Mouse (Mus musculus): ENCODE results near the gene Mafb. TPM values are rescaled to one million over a fixed set of nuclear protein-coding genes. Genes with fewer than 3 reads are reported as not detected.

The Mafb gene
- polyA plus RNA-seq, 1 experiment from 2014 or later, result 5.4 TPM

- Histone ChIP-seq H3K9me3 (ENCODE audit: control insufficient read depth, low read length) (no peaks in the 10 kb centered on the region), H3K4me2 (ENCODE audit: low read depth, severe bottlenecking) (peak overlapping the region; percentile 97), H3K36me3 (ENCODE audit: control insufficient read depth, insufficient read depth, low read length) (no peaks in the 10 kb centered on the region), H3K27ac (replicated peaks; ENCODE audit: low read depth, low read length) (0 out of 2 replicates have a peak overlapping the region, but pooled peaks have one; percentile 14), H3K4me1 (ENCODE audit: control insufficient read depth, insufficient read depth, low read length) (peaks cover 14% of the 10 kb centered on the region), H3K27me3 (ENCODE audit: control insufficient read depth, insufficient read depth, low read length) (peaks cover 70% of the 10 kb centered on the region), H3K9ac (ENCODE audit: low read length) (peak overlapping the region; percentile 72), H3K4me3 (ENCODE audit: low read depth, low read length) (peak overlapping the region; percentile 43)
- DNase-seq (ENCODE audit: low spot score) (peak; percentile 71), ATAC-seq (ENCODE audit: insufficient number of reproducible peaks, low FRiP score, low TSS enrichment, low read depth) (peak; percentile 15)
- WGBS, result 1% methylated on average over 94 of the region's 95 CpGs
Measured at GRCm38 (mm10) chr2:160366111-160366979, 520 bp downstream of the Mafb start.

GRCm38 (mm10) chr2:160365107-160365911 is 1.6 kb downstream of the Mafb start:
- Histone ChIP-seq H3K36me3 (ENCODE audit: control insufficient read depth, insufficient read depth, low read length) (no peaks in the 10 kb centered on the region), H3K4me1 (ENCODE audit: control insufficient read depth, insufficient read depth, low read length) (peaks cover 14% of the 10 kb centered on the region), H3K9me3 (ENCODE audit: control insufficient read depth, low read length) (no peaks in the 10 kb centered on the region), H3K4me2 (ENCODE audit: low read depth, severe bottlenecking) (peak overlapping the region; percentile 97), H3K27me3 (ENCODE audit: control insufficient read depth, insufficient read depth, low read length) (peaks cover 69% of the 10 kb centered on the region), H3K27ac (replicated peaks; ENCODE audit: low read depth, low read length) (no peak overlapping the region), H3K9ac (ENCODE audit: low read length) (peak overlapping the region; percentile 49), H3K4me3 (ENCODE audit: low read depth, low read length) (peak overlapping the region; percentile 43)
- ATAC-seq (ENCODE audit: insufficient number of reproducible peaks, low FRiP score, low TSS enrichment, low read depth) (no peak), DNase-seq (ENCODE audit: low spot score) (peak; percentile 72)
- WGBS, result under 1% methylated on average over 50 of the region's 50 CpGs

- H3K9me3 ChIP-seq (ENCODE audit: control insufficient read depth, low read length), result no peaks in the 10 kb centered on the region
- no peak overlapping the region for H3K27ac ChIP-seq (replicated peaks; ENCODE audit: low read depth, low read length)
- peak overlapping the region; percentile 97 for H3K4me2 ChIP-seq (ENCODE audit: low read depth, severe bottlenecking)
- no peaks in the 10 kb centered on the region for H3K36me3 ChIP-seq (ENCODE audit: control insufficient read depth, insufficient read depth, low read length)
- H3K4me3 ChIP-seq (ENCODE audit: low read depth, low read length), result peak overlapping the region; percentile 43
- peaks cover 14% of the 10 kb centered on the region for H3K4me1 ChIP-seq (ENCODE audit: control insufficient read depth, insufficient read depth, low read length)
- no peak for ATAC-seq (ENCODE audit: insufficient number of reproducible peaks, low FRiP score, low TSS enrichment, low read depth)
- DNase-seq (ENCODE audit: low spot score), result peak; percentile 52
- WGBS, result under 1% methylated on average over 12 of the region's 12 CpGs
- H3K27me3 ChIP-seq (ENCODE audit: control insufficient read depth, insufficient read depth, low read length), result peaks cover 69% of the 10 kb centered on the region
- H3K9ac ChIP-seq (ENCODE audit: low read length), result no peak overlapping the region
Measured at GRCm38 (mm10) chr2:160364666-160365065, 2.2 kb downstream of the Mafb start.

GRCm38 (mm10) chr2:160364128-160364650 is 2.7 kb downstream of the Mafb start:
- H3K9me3 ChIP-seq (ENCODE audit: control insufficient read depth, low read length), result no peaks in the 10 kb centered on the region
- DNase-seq (ENCODE audit: low spot score), result peak; percentile 59
- H3K9ac ChIP-seq (ENCODE audit: low read length), result no peak overlapping the region
- peaks cover 69% of the 10 kb centered on the region for H3K27me3 ChIP-seq (ENCODE audit: control insufficient read depth, insufficient read depth, low read length)
- H3K27ac ChIP-seq (replicated peaks; ENCODE audit: low read depth, low read length), result no peak overlapping the region
- peak overlapping the region; percentile 97 for H3K4me2 ChIP-seq (ENCODE audit: low read depth, severe bottlenecking)
- ATAC-seq (ENCODE audit: insufficient number of reproducible peaks, low FRiP score, low TSS enrichment, low read depth), result no peak
- H3K36me3 ChIP-seq (ENCODE audit: control insufficient read depth, insufficient read depth, low read length), result no peaks in the 10 kb centered on the region
- peaks cover 13% of the 10 kb centered on the region for H3K4me1 ChIP-seq (ENCODE audit: control insufficient read depth, insufficient read depth, low read length)
- under 1% methylated on average over 9 of the region's 9 CpGs for WGBS
- peak overlapping the region; percentile 43 for H3K4me3 ChIP-seq (ENCODE audit: low read depth, low read length)

GRCm38 (mm10) chr2:160363201-160363600 is 3.7 kb downstream of the Mafb start:
- no peak overlapping the region for H3K4me2 ChIP-seq (ENCODE audit: low read depth, severe bottlenecking)
- H3K9me3 ChIP-seq (ENCODE audit: control insufficient read depth, low read length), result no peaks in the 10 kb centered on the region
- 9% methylated on average over 4 of the region's 4 CpGs for WGBS
- H3K27ac ChIP-seq (replicated peaks; ENCODE audit: low read depth, low read length), result no peak overlapping the region
- no peak overlapping the region for H3K9ac ChIP-seq (ENCODE audit: low read length)
- ATAC-seq (ENCODE audit: insufficient number of reproducible peaks, low FRiP score, low TSS enrichment, low read depth) (no peak), DNase-seq (ENCODE audit: low spot score) (peak; percentile 46)
- peaks cover 69% of the 10 kb centered on the region for H3K27me3 ChIP-seq (ENCODE audit: control insufficient read depth, insufficient read depth, low read length)
- H3K36me3 ChIP-seq (ENCODE audit: control insufficient read depth, insufficient read depth, low read length), result no peaks in the 10 kb centered on the region
- no peak overlapping the region for H3K4me3 ChIP-seq (ENCODE audit: low read depth, low read length)
- H3K4me1 ChIP-seq (ENCODE audit: control insufficient read depth, insufficient read depth, low read length), result peaks cover 11% of the 10 kb centered on the region

GRCm38 (mm10) chr2:160361442-160362121 is 5.3 kb downstream of the Mafb start:
- WGBS, result 3% methylated on average over 16 of the region's 16 CpGs
- Histone ChIP-seq H3K9me3 (ENCODE audit: control insufficient read depth, low read length) (no peaks in the 10 kb centered on the region), H3K27ac (replicated peaks; ENCODE audit: low read depth, low read length) (no peak overlapping the region), H3K4me2 (ENCODE audit: low read depth, severe bottlenecking) (no peak overlapping the region), H3K27me3 (ENCODE audit: control insufficient read depth, insufficient read depth, low read length) (peaks cover 68% of the 10 kb centered on the region), H3K36me3 (ENCODE audit: control insufficient read depth, insufficient read depth, low read length) (no peaks in the 10 kb centered on the region), H3K4me3 (ENCODE audit: low read depth, low read length) (no peak overlapping the region), H3K4me1 (ENCODE audit: control insufficient read depth, insufficient read depth, low read length) (peaks cover 21% of the 10 kb centered on the region), H3K9ac (ENCODE audit: low read length) (no peak overlapping the region)
- DNase-seq (ENCODE audit: low spot score) (peak; percentile 42), ATAC-seq (ENCODE audit: insufficient number of reproducible peaks, low FRiP score, low TSS enrichment, low read depth) (no peak)

- ATAC-seq (ENCODE audit: insufficient number of reproducible peaks, low FRiP score, low TSS enrichment, low read depth), result no peak
- 4% methylated on average over 8 of the region's 8 CpGs for WGBS
- Histone ChIP-seq H3K9me3 (ENCODE audit: control insufficient read depth, low read length) (no peaks in the 10 kb centered on the region), H3K4me3 (ENCODE audit: low read depth, low read length) (no peak overlapping the region), H3K9ac (ENCODE audit: low read length) (no peak overlapping the region), H3K27me3 (ENCODE audit: control insufficient read depth, insufficient read depth, low read length) (peaks cover 60% of the 10 kb centered on the region), H3K27ac (replicated peaks; ENCODE audit: low read depth, low read length) (no peak overlapping the region), H3K4me2 (ENCODE audit: low read depth, severe bottlenecking) (no peak overlapping the region), H3K4me1 (ENCODE audit: control insufficient read depth, insufficient read depth, low read length) (peaks cover 18% of the 10 kb centered on the region), H3K36me3 (ENCODE audit: control insufficient read depth, insufficient read depth, low read length) (no peaks in the 10 kb centered on the region)
- DNase-seq (ENCODE audit: low spot score), result no peak
Measured at GRCm38 (mm10) chr2:160360234-160360874, 6.5 kb downstream of the Mafb start.

All from limb, embryonic 11.5 days (tissue).